Mouse (Mus musculus): Measurements from ENCODE around the gene Lamtor3.
"Not testable (repeated sequence)": the region's sequence is repeated elsewhere in the genome, so short reads cannot be mapped to it uniquely, and the experiment has no call there.

The Lamtor3 gene

DNA sequence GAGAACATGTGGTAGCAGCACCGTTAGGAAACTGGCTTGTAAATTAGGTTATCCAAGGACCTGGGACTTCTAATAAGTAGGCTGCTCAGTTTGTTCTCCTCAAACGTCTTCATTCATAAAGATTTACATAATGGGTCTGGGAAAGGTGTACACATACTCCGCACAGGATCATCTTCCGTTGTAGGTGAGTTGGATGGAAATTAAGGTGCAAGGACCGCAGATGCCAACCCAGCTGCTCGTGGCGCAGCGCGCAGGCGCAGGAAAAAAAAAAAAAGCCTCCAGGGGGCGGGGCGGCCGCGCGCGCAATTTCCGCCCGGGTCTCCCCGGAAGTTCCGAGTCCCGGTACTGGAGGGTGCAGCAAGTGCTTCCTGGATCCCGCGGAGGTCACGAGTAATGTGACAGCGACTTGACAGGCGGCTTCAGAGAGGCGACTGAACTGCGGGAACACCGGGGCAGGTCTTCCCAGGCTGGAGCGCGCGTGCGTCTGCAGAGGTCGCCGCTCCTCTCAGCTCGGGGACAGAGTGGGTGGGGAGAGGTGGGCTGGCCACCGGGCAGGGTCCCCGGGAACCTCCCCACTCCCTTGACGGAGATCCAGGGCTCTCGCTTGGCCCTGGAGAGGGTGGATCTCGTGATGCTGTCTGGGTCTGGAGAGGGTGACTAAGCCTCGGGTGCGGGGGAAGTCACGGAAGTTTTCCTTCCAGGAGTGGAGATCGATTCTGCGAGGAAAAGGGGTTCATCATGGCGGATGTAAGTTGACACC is at the start of gene Lamtor3:
Lamtor3 (plus strand) TSS at position 335 of the 760 bp plus-strand sequence.
- peak; percentile 88 to 96 for DNase-seq (ENCODE audit: low spot score in 2 of 2)

- no peak for DNase-seq (ENCODE audit: low spot score in 2 of 2)
Measured at GRCm38 (mm10) chr3:137869395-137869794, 48.9 kb upstream of the Lamtor3 start.

DNA sequence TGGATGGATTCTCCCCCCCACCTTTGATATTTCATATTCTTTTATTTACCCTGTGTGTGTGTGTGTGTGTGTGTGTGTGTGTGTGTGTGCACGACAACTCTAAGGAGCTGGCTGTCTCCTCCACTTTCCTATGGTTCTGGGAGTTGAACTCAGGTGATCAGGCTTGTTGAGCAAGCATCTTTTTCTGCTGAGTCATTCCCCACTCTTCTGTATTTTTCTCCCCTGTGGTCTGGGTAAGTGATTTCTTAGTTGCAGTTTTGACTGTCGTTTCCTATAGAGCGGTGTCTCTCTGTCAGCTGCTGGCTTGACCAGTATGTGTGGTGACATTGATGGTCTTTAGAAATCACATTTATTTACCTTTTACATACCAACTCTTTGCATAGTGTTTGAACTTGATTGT is 39.0 kb upstream of the Lamtor3 start:
- DNase-seq (ENCODE audit: low spot score in 2 of 2) = no peak

DNA sequence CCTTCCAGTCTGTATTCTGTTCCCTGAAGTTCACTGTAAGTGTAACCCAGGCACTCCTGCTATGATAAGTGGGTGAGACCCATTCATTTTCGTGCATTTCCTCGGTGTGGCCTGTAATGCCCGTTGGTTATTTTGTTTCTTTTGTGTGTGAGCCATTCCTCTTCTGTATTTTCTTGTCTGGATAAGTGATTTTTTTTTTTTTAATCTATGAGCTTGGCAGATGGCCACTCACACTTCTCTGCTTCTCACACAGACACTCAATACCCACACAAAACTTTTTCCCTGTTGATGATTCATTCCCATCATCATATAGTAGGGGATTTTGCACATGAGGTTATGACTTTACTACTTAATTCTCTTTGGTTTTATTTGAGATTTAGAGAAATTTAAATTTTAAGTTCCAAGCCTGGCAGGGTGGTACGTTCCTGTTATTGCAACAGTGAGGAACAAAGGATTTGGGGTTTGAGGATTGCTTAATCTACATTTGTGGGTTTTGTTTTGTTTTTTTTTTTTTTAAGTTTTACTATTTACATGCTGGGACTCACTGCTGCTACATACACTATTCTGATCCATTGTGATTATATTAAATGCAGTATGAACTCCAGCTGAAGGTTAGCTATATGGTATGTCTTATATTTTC is 38.1 kb upstream of the Lamtor3 start:
- DNase-seq (ENCODE audit: low spot score in 2 of 2) = no peak

GRCm38 (mm10) chr3:137881093-137881492 is 37.2 kb upstream of the Lamtor3 start:
- DNase-seq (ENCODE audit: low spot score in 2 of 2) = no peak

- DNase-seq (ENCODE audit: low spot score in 2 of 2) = no peak
Measured at GRCm38 (mm10) chr3:137887961-137888360, 30.3 kb upstream of the Lamtor3 start.

DNA sequence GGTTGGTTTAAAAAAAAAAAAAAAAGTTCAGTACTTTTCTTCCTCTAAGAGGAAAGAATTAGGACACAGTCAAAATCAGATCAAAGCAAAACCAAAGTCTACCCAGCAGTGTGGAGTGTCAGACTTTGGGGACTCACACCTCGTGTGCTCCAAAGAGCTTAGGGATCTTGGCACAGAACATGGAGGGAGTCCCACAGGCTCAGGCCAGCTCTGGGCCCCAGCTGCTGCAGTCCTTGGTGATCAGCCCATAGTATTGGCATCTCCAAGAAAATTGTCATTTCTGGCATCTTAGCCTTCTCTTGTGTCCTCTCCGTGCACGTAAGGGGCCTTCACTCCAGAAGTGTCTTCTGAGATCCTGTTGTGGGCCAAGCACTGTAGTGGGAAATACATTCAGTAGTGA is 27.2 kb upstream of the Lamtor3 start:
- no peak for DNase-seq (ENCODE audit: low spot score in 2 of 2)

DNA sequence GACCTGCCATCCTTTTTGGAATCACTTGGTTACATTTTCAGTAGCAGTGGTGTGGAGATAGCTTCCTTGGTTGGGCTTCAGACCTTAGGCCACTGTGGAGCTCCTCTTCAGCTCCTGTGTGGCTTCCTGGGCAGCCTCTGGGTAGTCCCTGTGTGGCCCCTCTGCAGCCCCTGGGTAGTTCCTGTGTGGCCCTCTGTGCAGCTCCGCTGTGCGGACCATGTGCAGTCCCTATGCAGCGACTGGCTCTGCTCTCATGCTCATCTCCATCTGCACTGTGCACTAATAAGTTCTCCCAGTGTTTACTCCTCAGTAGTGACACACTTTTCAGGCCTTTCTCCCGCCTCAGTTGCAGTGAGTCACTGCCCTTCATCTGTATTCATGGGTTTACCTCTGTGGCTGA is 26.2 kb upstream of the Lamtor3 start:
- DNase-seq (ENCODE audit: low spot score in 2 of 2) = no peak

- DNase-seq (ENCODE audit: low spot score in 2 of 2) = no peak
Measured at GRCm38 (mm10) chr3:137893789-137894188, 24.5 kb upstream of the Lamtor3 start.

- no peak for DNase-seq (ENCODE audit: low spot score in 2 of 2)
Measured at GRCm38 (mm10) chr3:137895196-137895595, 23.1 kb upstream of the Lamtor3 start.

DNA sequence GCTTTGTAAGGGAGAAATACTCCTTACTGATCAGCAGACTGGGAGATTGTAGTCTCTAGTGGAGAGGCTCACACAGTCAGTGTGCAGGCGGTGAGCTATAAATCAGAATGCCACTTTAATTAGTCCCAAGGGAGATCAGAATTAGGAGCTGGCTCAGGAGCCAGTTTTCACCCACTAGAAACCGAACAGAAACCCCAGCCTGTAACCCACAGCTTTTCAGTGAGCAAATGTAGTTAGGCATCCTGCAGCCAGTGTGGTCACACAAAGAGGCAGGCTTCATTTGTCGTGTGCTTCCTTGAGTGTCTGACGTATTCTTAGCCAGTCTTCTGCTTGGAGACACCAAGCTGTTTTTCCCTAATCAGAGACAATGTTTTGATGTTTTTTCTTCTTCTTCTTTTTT is 21.9 kb upstream of the Lamtor3 start:
- no peak for DNase-seq (ENCODE audit: low spot score in 2 of 2)

GRCm38 (mm10) chr3:137896867-137897266 is 21.4 kb upstream of the Lamtor3 start:
- no peak for DNase-seq (ENCODE audit: low spot score in 2 of 2)

DNA sequence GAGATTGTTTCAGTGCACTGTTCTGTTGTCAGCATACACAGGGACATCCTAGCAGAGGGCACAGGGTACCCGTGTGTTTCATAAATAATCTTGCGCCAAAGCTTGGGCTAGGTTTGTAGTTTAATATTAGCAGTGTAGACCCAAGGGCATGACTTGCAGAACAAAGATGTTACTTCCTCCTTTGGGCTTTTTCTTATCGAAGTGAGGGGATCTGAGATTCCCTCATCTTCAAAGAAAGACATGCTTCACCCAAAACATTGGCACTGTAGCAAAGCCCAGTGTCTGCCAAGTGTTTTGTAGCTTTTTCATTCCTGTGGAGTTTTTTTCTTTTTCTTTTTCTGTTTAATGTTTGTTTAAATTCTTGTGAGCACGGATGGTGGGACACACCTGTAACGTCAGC is 20.6 kb upstream of the Lamtor3 start:
- no peak for DNase-seq (ENCODE audit: low spot score in 2 of 2)

DNA sequence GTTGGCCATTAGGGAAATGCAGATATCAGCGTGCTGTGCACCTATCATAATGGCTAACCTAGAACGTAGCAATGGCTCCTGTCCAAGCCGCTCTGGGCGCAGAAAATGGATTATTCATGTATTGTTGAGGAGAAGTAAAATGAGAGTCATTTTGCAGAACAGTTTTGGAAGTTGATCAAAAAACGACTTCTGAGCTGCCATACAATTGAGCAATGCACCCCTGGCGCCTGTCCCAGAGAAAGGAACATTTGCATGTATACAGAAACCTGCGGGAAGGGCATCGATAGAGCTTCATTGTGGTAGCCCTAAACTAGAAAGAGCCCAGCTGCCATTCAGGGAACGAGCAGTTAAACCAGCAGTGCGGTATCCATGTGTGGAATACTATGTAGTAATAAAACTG is 18.2 kb upstream of the Lamtor3 start:
- no peak for DNase-seq (ENCODE audit: low spot score in 2 of 2)

GRCm38 (mm10) chr3:137913093-137913492 is 5.2 kb upstream of the Lamtor3 start:
- DNase-seq (ENCODE audit: low spot score in 2 of 2) = no peak

DNA sequence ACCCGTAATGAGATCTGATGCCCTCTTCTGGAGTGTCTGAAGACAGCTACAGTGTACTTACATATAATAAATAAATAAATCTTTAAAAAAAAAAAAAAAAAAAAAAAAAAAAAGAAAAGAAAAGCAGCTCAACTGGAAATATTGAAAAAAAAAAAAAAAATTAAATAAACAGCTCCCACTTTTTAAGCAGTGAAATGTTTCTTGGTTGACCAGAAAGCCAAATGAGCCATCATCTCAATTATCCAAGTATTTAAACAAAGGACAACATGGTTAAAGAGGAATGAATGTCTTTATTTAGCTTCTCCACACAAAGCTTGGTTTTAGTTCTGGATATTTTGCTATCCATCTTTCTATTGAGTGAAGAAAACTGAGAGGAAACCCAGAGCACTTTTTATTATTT is 3.7 kb upstream of the Lamtor3 start:
- not testable (repeated sequence) for DNase-seq (ENCODE audit: low spot score in 2 of 2)

- no peak for DNase-seq (ENCODE audit: low spot score in 2 of 2)
Measured at GRCm38 (mm10) chr3:137917694-137918171, 573 bp upstream of the Lamtor3 start.

- DNase-seq (ENCODE audit: low spot score in 2 of 2) = no peak
Measured at GRCm38 (mm10) chr3:137918932-137919311, 616 bp downstream of the Lamtor3 start.

DNA sequence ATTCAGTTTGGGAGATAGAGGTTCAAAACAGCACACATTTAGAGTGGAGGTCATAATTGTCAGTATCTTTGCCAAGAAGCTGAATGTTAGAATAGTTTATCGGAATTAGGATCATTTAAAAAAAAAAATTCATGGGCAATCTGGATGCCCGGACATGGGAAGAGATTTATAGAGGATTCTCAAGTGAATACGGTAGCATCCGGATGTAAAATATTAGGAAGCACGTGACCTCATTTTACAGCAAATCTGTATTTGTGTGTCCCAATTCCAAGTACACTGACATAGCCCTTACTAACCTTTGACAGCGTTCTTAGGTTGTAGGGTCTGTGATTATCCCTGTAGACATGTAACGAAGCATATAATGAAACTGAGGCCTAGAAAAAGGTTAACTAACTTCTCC is 1.1 kb downstream of the Lamtor3 start:
- no peak for DNase-seq (ENCODE audit: low spot score in 2 of 2)

- no peak for DNase-seq (ENCODE audit: low spot score in 2 of 2)
Measured at GRCm38 (mm10) chr3:137920594-137920993, 2.3 kb downstream of the Lamtor3 start.

- no peak for DNase-seq (ENCODE audit: low spot score in 2 of 2)
Measured at GRCm38 (mm10) chr3:137927010-137927409, 8.7 kb downstream of the Lamtor3 start.

GRCm38 (mm10) chr3:137929940-137930339 is 11.6 kb downstream of the Lamtor3 start:
- DNase-seq (ENCODE audit: low spot score in 2 of 2) = no peak

DNA sequence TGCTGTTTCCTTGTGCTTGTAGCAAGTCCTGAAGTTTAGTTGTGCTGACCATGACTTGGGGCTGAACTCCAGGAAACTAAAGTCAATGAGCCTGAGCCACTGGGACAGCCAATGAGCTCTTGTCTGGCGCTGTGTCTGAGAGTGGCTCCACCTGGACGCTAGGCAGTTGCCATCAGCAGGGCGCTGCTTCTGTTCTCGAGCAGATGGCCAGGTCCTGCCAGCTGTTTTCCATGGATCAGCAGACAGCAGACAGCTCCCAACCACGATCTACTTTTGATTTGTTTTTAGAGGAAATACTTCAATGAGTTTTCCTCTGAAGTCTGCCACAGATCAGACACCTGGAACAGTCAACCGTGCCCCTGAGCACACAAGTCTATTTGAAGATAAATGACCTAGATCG is 14.4 kb downstream of the Lamtor3 start:
- DNase-seq (ENCODE audit: low spot score in 2 of 2) = no peak
